In the genomic region with DNA sequence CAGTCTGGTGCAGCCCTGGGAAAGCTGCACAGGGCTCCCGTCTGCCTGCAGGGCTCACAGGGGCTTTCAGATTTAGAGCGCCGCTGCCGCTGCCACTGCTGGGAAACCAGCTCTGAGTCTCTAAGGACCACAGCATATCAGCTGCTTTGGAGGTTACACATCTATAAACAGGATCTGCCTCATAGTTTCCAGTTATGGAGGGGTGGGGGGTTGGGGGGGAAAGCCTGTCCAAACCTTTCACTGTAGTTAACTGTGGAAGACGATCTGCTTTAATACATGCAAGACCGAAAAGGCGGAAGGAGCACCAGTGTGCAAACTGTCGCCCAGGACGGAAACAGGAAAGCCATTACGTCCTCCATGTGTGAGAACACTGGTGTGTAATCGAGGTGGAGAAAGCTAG, we compare ENCODE assay signal across 10 mouse cellular contexts. TPM values are rescaled to one million over a fixed set of nuclear protein-coding genes. Genes with fewer than 3 reads are reported as not detected.
DNase-seq lines count a peak whose midpoint lies in the region; ATAC-seq and TF ChIP-seq lines count a peak whose summit lies in the region.
"Had no signal": no experiment of that assay in that cellular context is flagged by ENCODE, and none has a peak within 500 bp of the region (broad histone marks: within the 10 kb centered on the region; RNA-seq: fewer than 3 reads in every experiment).

No protein-coding gene starts in this region.

- no peaks in the 10 kb centered on the region for H3K4me1 ChIP-seq in heart, postnatal 0 days (ENCODE audit: control insufficient read depth, insufficient read depth)
- H3K4me1 ChIP-seq in limb, embryonic 11.5 days (ENCODE audit: control insufficient read depth, insufficient read depth, low read length), result peaks cover 6% of the 10 kb centered on the region

- 38% methylated on average over 11 of the region's 11 CpGs for WGBS in heart, postnatal 0 days
- WGBS in limb, embryonic 11.5 days, result 55% methylated on average over 11 of the region's 11 CpGs

- H3K4me3 ChIP-seq in heart, postnatal 0 days (ENCODE audit: low read depth, low read length), result no peak overlapping the region
- H3K4me3 ChIP-seq in limb, embryonic 11.5 days (ENCODE audit: low read depth, low read length), result no peak overlapping the region

- no peaks in the 10 kb centered on the region for H3K36me3 ChIP-seq in heart, postnatal 0 days (replicated peaks; ENCODE audit: control insufficient read depth, insufficient read depth, low read length)
- no peaks in the 10 kb centered on the region for H3K36me3 ChIP-seq in limb, embryonic 11.5 days (ENCODE audit: control insufficient read depth, insufficient read depth, low read length)

- TF ChIP-seq CTCF in brain, embryonic 14.5 days (IDR thresholded peaks at IDR 0.05; ENCODE audit: borderline replicate concordance, extremely low read depth, insufficient read depth, insufficient read length), result no peak
- TF ChIP-seq CTCF in heart, postnatal 0 days (IDR thresholded peaks at IDR 0.05; ENCODE audit: low read depth), result no peak

- H3K4me2 ChIP-seq in heart, postnatal 0 days (ENCODE audit: low read depth, low read length), result peak overlapping the region; percentile 19
- no peak overlapping the region for H3K4me2 ChIP-seq in limb, embryonic 11.5 days (ENCODE audit: low read depth, severe bottlenecking)

- no peak for TF ChIP-seq POLR2A in brain, embryonic 14.5 days (IDR thresholded peaks at IDR 0.05; ENCODE audit: borderline replicate concordance, extremely low read depth, insufficient read depth, insufficient read length, poor library complexity, severe bottlenecking)

- no peaks in the 10 kb centered on the region for H3K27me3 ChIP-seq in heart, postnatal 0 days (ENCODE audit: control insufficient read depth, insufficient read depth, low read length)
- no peaks in the 10 kb centered on the region for H3K27me3 ChIP-seq in limb, embryonic 11.5 days (ENCODE audit: control insufficient read depth, insufficient read depth, low read length)

- no peaks in the 10 kb centered on the region for H3K9me3 ChIP-seq in heart, postnatal 0 days (replicated peaks; ENCODE audit: control insufficient read depth, low read length)
- no peaks in the 10 kb centered on the region for H3K9me3 ChIP-seq in limb, embryonic 11.5 days (ENCODE audit: control insufficient read depth, low read length)

- ATAC-seq in heart, postnatal 0 days (ENCODE audit: insufficient read depth, low read depth), result no peak
- no peak for ATAC-seq in limb, embryonic 11.5 days (ENCODE audit: insufficient number of reproducible peaks, low FRiP score, low TSS enrichment, low read depth)
- no peak for ATAC-seq in monocyte, adult 5-6 weeks (replicated peaks; ENCODE audit: insufficient number of reproducible peaks, low FRiP score, low TSS enrichment, poor library complexity, severe bottlenecking)

- no peak; the same call in 1 of the 2 replicates for TF ChIP-seq EP300 in heart, postnatal 0 days (IDR thresholded peaks at IDR 0.05; ENCODE audit: low read depth)

- peak overlapping the region; percentile 78 for H3K27ac ChIP-seq in heart, postnatal 0 days (ENCODE audit: low read depth)
- no peak overlapping the region; the same call in 1 of the 2 replicates for H3K27ac ChIP-seq in limb, embryonic 11.5 days (replicated peaks; ENCODE audit: low read depth, low read length)
- H3K27ac ChIP-seq: macrophage had no signal

- peak; percentile 12 for DNase-seq in CD4-positive helper T cell, adult 2 months (ENCODE audit: low read depth, low spot score)
- DNase-seq in brain, embryonic 14.5 days (ENCODE audit: low read depth), result peak; percentile 34
- peak; percentile 59 for DNase-seq in heart, postnatal 0 days (ENCODE audit: low spot score)
- DNase-seq in limb, embryonic 11.5 days (ENCODE audit: low spot score), result peak; percentile 47
- no peak for DNase-seq in testis, postnatal 10 days (ENCODE audit: low spot score)
- no peak for DNase-seq in layer of hippocampus, postnatal 25 days (ENCODE audit: extremely low spot score in 1 of 2, low spot score in 1 of 2)
- DNase-seq in thymus, postnatal 14 days, result no peak
- DNase-seq: thymus, postnatal 36 days had no signal

- H3K9ac ChIP-seq in heart, postnatal 0 days (replicated peaks; ENCODE audit: low read depth, low read length), result no peak overlapping the region; the same call in 1 of the 2 replicates
- no peak overlapping the region for H3K9ac ChIP-seq in limb, embryonic 11.5 days (ENCODE audit: low read length)

RNA-seq across cellular contexts. Expression of a gene that starts 40.3 kb away (rescaled TPM):
- polyA plus RNA-seq in brain, embryonic 14.5 days (2012; rRNA removed), result 1.3 and 2.5 TPM in 2 replicates
- total RNA-seq in heart, postnatal 0 days (2014; rRNA removed; ENCODE audit: low replicate concordance), result 14.1 and 18.2 TPM in 2 replicates
- 23.8 and 26.0 TPM in 2 replicates for polyA plus RNA-seq in heart, postnatal 0 days (2015; fragmentation: Nextera tagmentation; extraction: Ambion mirVana)
- 24.3 and 25.7 TPM in 2 replicates for polyA plus RNA-seq in limb, embryonic 11.5 days (2014; fragmentation: Nextera tagmentation; extraction: Ambion mirVana)
- total RNA-seq in monocyte, adult 5-6 weeks (2017), result 186 to 207 TPM (median 200 TPM) in 3 replicates
- 1 to 10 TPM; 3.1 to 3.9 TPM for total RNA-seq in layer of hippocampus, postnatal 25 days (2021)

Comparison
In these comparisons a context has a peak if more than half of its experiments do, and no peak if none do; other contexts are left out.
1. DNase-seq: peak in CD4-positive helper T cell, adult 2 months (single experiment), brain, embryonic 14.5 days (single experiment), heart, postnatal 0 days (single experiment) and limb, embryonic 11.5 days (single experiment); none in testis, postnatal 10 days (single experiment), layer of hippocampus, postnatal 25 days (0 of 2) and thymus, postnatal 14 days (single experiment).